Mouse (Mus musculus): ENCODE data around the gene Mitf. TPM values are rescaled to one million over a fixed set of nuclear protein-coding genes. Genes with fewer than 3 reads are reported as not detected.

Gene Mitf
- total RNA-seq, 4 experiments from 2014 or later: 9.7 to 12.9 (median 10.8) TPM

DNA sequence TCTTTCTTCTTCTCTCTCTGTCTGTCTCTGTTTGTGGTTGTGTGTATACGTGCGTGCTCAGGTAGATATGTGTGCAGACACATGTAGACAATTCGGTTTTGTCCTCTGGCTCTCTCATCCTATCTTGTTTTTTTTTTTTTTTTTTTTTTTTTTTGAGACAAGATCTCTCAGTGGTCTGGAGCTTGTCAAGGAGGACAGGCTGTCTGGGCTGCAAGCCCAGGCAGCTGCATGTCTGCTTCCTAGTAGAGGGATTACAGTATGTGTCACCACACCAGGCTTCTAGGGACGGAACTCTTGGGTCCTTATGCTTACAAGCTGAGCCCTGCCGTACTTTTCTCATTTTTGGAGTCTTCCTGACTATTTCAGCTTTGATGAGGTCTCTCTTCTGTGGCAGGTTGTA, 73.5 kb downstream of the Mitf start:
- DNase-seq (ENCODE audit: low spot score in 2 of 2): no peak

DNA sequence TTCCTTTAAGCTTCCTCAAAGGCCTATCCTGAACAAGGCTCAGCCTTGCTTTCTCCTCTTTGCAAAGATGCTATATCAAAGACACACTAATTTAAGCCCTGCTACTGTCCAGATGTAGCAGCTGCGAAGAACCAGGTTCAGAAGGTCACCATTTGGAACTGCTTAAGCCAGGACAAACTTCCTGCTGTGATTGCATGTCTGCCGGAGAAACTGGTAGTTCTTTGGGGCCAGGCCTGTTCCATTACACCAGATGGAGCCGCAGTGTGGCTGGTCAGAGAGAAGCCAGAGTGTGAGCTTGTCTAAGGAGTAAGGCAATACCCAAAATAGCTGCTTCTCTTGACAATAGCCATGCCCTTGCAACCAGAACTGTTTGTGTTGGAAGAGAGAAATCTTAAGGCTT, 75.1 kb downstream of the Mitf start:
- DNase-seq (ENCODE audit: low spot score in 2 of 2): no peak

DNA sequence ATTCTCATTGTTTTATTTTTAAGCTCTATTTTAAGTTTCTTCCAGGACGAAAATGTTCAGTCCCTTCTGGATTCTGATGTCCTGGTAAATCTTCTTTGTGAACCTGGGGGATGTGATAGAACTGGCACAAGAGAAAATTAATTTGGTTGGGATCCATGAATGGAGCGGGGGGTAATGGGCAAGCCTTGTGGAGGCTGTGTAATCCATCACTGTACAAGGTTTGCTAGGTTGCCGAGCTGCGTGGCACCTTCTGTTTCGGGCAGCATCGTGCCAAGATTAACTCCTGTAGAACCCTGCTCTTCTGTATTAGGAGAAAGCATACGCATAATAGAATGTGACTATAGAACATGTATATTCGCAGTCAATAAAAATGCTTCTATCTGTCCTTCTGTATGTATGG, 76.1 kb downstream of the Mitf start:
- DNase-seq (ENCODE audit: low spot score in 2 of 2): no peak

DNA sequence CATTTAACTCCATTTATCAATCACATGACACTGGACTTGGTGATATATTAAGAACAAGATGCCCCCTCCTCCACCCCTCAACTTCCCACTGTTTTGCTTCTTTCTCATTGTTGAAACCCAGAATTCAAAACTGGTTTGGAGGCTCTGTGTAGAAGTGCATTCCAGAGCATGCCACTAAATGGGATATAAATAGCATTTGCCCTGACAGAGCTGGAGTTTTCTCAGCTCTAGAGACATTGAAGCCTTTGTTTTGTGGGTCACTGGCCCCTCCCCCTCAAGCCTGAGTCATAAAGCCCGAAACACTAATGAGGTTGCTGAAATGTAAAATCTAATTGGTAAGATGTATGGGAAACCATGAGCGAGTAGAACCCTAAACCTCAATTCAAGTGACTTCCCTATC, 76.6 kb downstream of the Mitf start:
- peak in 1 of 2 experiments; percentile 29 for DNase-seq (ENCODE audit: low spot score in 2 of 2)

DNA sequence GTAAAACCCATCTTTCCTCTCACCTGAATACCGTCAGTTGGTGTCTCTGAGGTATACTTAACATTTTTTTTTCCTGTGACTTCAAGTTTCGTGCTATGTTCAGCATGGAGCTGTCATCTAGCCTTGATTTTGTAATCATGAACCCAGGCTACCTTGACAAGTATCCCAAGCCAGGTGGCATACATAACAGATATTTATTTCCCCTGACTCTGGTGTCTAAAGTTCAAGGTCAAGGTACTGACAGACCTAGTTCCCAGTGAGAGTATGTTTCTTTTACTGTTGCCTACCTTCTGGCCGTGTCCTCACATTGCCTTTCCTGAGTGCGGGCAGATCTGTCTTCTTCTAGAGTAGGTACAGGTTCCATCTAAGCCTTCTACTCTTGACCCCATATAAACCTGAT, 78.1 kb downstream of the Mitf start:
- no peak for DNase-seq (ENCODE audit: low spot score in 2 of 2)

DNA sequence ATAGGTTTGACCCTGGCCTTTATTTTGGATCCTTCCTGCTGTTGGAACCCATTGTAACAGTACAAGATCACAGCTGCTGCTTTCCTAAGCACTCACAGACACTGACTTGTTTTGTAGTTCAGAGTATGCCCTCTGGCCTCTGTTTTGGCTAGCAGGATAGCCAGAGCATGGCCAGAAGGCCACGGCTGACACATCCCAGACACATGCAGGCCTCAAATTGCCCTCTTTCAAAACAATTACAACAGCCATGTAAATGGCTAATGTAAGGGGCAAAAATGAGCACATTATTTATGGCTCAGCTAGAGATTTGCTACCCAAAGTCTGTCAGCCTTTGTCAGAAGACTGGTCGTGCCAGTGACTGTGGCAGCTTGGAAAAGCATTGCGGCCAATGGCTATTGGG, 78.8 kb downstream of the Mitf start:
- DNase-seq (ENCODE audit: low spot score in 2 of 2): no peak

DNA sequence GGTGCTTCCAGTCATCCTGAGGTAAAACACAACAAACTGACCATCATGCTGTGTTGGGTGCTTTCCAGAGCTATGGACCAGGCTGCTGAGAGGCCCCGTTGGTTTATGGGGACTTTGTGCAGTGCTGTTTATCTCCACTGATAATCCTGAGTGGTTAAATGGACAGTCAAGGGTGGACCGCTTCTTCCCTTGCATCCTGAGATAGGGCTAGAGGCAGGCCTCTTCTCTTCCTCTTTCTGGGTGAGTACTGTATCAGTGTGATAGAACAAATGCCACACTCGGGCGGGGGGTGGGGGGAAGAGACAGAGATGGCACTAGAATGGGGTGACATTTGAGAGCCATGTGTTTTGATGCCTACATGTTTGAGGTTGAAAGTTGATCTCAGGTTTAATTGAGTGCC, 81.0 kb downstream of the Mitf start:
- DNase-seq (ENCODE audit: low spot score in 2 of 2): no peak

DNA sequence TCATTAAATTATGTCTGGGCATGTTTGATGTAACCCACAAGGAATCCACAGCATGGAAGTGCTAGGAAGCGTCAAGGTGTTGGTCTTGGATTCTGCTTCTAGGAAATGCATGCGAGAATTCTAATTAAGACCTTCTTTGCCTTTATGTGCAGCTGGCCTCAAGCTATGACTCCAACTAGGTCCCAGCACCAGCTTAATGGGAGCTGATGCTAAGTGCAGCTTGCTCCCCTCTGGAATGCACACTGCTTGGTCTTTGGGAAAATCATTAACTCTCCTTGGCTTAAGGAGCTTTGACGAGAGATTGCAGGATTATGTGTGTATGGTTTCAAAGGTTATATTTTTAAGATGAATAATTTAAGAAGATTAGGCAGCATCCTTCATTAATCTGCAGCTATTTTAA, 81.7 kb downstream of the Mitf start:
- no peak for DNase-seq (ENCODE audit: low spot score in 2 of 2)

DNA sequence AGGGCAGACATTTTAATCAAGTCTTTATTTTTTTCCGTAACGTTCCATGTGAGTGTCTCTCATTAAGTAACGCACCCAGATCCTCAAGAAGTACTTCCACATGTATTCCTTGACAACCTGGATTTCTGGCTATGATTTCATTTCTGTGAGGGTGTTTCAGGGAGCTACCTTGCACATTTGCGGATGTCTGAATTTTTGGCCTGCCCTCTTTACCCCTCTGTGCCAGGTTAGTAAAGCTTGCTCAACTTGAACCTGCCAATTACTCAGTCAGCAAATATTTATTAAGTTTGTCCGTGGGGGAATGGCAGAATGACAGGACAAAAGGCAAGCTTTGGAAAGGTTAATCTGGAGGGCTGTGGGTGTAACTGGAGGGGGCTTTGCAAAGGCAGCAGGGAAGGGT, 86.7 kb downstream of the Mitf start:
- DNase-seq (ENCODE audit: low spot score in 2 of 2): no peak

DNA sequence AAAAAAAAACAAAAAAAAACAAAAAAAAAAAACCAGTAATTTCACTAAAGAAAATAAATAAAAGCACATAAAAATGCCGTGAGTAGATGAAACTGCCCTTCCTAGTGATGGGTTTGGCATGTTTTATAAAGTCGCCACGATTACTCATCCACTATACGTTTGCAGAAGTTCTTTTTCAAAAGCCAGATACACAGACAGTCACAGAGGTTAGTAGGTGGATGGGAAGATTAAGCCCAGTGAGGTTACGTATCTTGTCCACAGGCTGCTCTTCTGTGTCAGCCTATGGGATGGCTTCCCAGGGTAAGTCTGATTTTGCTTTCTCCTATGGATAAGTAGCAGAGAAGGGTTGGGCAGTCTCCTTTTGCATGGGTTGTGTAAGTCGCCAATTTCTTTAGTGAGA, 90.3 kb downstream of the Mitf start:
- no peak for DNase-seq (ENCODE audit: low spot score in 2 of 2)

DNA sequence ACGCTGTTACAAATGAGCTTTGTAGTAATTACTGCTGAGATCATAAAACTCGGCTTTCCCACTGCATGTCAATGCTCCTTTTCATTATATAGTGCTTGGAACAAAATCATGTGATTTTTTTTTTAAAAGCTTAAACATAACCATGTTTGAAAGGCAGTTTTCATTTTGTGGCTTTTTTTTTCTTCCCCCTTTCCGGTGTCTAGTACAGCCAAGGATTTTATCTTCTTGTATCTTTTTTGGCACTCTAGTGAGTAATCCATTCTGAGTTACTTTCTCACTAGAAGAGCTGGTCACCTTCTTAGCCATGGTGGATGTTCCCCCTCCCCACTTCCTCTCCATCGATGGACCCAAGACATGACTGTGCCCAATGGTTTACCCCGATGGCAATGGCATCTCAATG, 91.2 kb downstream of the Mitf start:
- DNase-seq (ENCODE audit: low spot score in 2 of 2): no peak

DNA sequence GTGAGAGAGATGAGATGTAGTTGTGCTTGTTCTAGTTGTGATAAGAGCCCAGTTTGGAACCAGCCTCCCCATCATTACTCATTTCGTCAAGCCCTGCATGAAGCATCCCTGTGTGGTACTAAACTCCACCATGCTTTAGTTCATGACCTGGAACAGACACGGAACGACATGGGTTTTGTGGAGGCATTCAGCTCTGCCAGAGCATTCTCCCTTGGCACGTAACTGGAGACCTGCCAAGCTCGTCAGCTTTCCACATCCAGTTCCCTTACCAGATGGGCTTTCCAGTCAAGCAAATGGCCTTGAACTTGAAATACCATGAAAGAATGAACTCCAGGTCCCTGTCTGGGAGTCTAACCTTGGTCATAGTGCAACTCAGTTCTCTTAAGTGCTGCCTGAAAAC, 94.7 kb downstream of the Mitf start:
- DNase-seq (ENCODE audit: low spot score in 2 of 2): no peak

DNA sequence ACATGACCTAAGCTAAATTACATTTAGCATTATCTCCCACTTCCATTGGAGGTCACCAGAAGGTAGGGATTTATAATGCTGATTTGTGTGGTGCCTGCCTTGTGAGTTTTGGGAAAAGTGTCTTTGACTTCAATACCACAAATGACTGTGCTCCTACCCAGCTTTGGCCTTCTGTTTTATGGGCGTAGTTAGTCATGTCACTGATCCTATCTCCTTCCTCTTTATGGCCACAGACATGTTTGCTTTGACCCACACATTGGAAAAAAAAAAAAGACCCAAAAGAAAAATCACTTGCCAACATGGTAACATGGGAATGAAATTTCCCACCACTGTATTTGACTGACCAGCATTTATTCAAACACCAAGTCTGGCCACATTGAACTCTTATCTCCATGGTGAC, 95.4 kb downstream of the Mitf start:
- no peak for DNase-seq (ENCODE audit: low spot score in 2 of 2)

DNA sequence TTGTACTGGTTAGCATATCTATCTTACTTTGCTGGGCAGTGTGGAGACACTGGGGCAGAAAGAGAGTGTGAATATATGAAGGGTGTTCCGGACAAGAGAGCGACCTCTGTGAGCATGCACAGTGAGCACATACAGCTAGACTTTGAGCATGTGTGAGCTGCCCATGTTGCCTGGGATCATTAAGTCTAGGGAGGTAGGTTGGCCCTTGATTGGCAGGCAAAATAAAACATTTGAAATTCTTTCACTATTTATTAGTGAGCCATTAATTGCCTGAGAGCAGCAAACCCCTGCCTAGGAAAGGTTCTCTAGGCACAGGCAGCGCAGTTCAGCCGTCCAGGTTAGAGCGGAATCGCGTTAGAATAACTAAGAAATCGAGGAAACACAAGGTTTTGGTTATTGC, 107.9 kb downstream of the Mitf start:
- no peak for DNase-seq (ENCODE audit: low spot score in 2 of 2)

DNA sequence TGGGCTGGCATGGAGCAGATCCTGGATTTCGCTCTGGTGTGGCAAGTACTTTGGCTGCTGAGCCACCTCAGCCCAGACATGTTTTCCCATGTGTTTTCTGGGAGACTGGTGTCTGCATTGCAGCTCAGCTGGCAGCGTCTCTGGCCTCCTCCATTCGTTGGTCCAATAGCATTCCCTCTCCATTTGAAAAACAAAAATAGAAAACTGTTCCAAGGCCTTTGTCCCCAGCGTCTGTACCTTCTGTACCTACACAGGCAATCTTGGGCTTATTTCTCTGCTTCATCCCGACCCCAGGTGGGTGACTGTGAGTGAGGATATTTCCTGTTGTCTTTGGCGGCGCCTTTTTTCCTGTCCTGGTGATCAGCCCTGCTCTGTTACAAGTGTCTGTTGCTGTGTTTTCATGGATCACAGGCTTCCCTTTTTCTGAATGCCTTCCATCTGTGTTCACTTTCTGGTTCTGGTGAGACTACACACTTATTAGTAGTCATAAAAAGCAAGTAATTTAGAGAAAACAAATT, 109.6 kb downstream of the Mitf start:
- DNase-seq (ENCODE audit: low spot score in 2 of 2): no peak

DNA sequence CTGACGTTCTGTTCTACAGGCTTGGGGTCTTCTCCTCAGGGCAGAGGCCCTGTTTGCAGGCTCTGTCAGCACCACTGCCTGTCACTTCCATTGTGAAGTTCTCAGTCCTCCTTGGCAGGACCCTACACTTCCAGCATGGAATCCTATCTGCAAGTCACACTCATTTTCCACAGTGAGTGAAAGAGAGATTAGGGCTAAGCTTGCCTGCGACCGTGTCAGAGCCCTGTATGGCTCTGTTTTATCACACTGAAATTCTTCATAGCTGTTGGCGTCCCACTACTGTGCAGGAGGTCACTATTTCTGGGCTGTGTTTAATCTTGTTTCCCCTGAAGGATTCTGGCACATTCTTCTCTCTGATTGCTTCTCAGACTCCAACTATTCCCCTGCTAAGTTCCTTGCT, 111.2 kb downstream of the Mitf start:
- no peak for DNase-seq (ENCODE audit: low spot score in 2 of 2)

DNA sequence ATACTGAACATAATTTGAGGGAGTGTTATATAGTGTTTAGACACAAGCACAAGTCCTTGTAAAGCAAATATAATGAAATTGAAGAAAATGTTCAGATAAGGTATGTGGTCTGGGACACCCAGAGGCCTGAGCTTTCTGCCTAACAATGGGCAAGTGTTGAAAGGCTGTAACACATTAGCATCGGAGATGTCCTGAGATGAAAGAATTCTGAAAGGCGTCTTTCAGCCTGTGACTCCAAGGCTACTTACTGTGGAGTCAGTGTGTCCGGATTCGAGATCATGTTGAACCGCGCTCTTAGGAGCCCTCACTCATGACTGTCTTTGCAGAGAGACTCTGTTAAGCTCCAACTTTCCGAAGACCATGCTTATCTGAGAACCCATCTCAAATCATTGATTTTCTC, 111.6 kb downstream of the Mitf start:
- DNase-seq (ENCODE audit: low spot score in 2 of 2): no peak

DNA sequence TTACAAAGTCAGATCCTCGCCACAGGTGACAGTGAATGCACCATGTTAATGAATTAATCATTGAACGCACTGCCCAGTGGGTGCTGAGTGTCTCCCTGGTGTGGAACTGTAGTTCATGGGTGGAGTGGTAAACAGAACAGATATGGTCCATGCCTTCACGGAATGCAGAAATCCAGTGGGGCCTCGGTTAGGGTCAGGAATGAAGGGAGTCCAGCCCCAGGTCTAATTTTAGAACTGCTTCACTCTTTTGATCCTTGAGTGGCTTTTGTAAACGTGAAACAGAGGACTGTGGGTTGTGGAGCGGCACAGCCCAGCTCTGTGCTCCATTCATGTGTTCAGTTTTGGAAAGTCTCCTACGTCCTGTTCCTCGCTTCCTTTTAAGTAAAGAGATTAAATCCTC, 112.4 kb downstream of the Mitf start:
- DNase-seq (ENCODE audit: low spot score in 2 of 2): no peak

DNA sequence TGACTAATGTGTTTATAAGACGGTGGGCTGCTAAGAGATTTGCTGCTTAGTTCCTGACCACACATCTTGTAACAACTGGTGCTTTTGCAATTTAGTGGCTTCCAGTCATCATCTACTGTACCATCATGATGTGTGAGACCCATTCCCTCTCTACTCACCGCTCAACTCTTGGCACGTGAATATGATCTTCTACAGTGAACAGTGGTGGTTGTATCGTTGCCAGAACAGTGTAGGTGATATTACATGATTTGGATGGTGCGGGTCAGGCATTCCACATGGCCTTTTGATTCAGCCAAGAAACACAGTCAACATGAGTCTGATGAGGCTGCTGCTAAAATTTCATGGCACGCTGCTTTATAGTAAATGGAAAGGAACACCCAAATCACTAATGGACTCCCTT, 114.7 kb downstream of the Mitf start:
- no peak for DNase-seq (ENCODE audit: low spot score in 2 of 2)

DNA sequence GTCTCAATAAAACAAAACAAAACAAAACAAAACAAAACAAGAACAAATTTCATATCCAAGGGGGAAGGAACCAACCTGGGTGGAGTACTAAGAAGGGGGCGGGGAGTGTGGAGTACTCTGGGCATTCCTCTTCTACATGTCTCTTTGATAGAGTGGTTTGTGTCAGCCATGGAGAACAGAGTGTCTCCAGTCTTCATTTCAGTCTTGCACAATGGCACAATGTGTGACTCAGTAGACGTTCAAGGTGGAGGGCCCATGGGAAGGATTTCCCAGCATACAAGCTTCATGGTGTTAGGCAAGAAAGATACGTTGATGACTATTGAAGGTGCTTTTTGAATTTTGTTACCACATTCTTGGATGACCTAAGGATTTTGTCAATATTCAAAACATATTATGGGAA, 117.4 kb downstream of the Mitf start:
- no peak for DNase-seq (ENCODE audit: low spot score in 2 of 2)

DNA sequence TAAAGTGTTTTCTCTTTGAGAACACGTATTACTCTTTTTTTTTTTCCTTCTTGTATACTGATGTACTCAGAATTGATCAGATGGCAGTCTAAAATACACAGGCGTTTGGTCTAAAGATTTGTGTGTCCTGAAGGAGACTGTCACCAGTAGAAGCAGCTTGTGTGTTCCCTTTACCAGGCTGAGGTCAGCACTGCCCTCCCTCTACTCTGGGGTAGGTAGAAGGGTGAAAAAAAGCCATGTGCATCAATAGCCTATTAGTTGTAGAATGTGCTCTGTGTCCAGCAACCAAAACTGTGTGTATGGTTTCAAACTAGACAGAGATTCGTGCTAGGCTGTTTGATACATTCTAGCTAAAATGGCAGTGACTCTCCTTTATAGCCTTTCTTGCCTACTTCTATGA, 122.2 kb downstream of the Mitf start:
- no peak for DNase-seq (ENCODE audit: low spot score in 2 of 2)

DNA sequence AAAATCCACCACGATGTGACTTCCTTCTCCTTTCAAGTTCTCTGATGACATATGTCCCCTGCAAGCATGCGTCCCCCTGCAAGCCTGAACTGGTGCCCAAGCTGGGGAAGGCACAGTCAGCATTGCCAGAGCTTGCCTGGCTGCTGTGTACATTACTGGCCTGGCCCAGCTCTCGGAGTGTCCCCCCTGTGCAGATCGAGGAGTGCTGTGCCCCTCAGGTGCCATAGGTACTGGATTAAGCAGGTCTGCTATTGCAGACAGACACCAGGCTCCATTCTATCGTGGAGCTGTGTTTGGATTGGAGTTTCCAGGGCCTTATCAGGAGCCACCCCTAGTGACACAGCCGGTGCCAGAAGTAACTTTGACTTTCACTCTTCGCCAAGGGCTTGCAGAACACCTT, 122.6 kb downstream of the Mitf start:
- no peak for DNase-seq (ENCODE audit: low spot score in 2 of 2)

DNA sequence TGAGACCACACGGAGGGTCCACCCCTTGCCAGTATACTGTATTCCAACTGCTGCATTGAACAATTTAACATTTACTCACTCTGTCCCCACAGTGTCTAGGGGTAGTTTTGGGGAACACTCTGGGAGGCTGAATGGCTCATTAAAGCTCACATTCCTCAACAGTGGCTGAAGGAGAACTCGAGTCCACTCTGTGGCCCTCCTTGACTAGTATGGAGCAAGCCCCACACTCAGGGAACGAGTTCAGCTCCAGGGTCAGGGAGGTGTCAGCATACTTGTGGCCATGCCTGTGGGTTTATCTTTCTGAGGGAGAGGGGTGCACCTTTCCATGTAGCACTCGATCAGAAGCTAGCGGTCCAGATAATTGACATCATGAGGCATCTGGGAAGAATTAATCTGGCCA, 130.3 kb downstream of the Mitf start:
- no peak for DNase-seq (ENCODE audit: low spot score in 2 of 2)

DNA sequence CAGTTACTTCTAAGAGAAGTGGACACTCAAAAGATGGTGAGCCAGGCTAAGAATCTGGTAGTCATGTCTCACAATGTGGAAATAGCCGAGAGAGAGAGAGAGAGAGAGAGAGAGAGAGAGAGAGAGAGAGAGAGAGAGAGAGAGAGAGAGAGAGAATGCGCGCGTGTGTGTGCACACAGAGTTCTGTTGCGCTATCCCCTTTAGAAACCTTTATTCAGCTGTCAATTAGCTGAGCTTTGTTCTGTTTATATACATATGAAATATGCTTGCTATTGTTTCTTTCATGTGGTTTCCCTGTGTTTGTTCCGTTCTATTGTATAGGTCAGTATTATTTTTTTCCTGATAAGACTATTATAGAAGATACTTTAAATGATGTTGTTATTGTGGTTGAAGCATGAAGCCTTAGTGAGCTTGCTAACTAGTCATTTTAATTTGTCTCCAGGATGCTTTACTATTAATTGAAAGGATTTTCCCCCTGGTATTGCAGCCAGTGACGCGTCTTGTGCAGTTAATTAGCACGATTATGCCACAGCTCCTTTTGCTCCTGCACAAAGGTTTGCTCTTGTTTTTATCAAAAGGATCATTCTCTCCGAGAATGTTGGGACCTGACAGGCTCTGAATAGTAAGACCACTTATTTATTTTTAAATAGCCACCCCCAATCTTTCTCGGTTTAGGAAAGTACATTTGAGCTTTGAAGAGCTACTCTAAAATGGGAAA, 131.2 kb downstream of the Mitf start:
- no peak for DNase-seq (ENCODE audit: low spot score in 2 of 2)

Measured in layer of hippocampus, adult 8-10 months (tissue).